Mouse (Mus musculus) R1 (cell line): Measurements from ENCODE around the gene Asb18.

Source experiments
- DNase-seq: peaks from one replicate; pipeline ENCODE4 v3.0.0-alpha.2; 2018; ENCODE audit warnings: low read depth, low spot score

Asb18 gene

GRCm38 (mm10) chr1:89933786-89934185 lies 80.7 kb downstream of the Asb18 start:
- DNase-seq, result peak; percentile 76

- no peak for DNase-seq
These were observed 81.4 kb downstream of the Asb18 start for GRCm38 (mm10) chr1:89933028-89933427.

- DNase-seq, result no peak
These were observed 81.8 kb downstream of the Asb18 start for GRCm38 (mm10) chr1:89932616-89933015.

- no peak for DNase-seq
These were observed 82.4 kb downstream of the Asb18 start for GRCm38 (mm10) chr1:89932021-89932423.

GRCm38 (mm10) chr1:89931120-89931519 lies 83.3 kb downstream of the Asb18 start, which contains the start of gene Gbx2:
TSS of gene Gbx2 (minus strand) at chr1:89931179.
- DNase-seq, result peak; percentile 97

GRCm38 (mm10) chr1:89930551-89930950 lies 83.9 kb downstream of the Asb18 start:
- DNase-seq, result no peak

- DNase-seq, result no peak
These were observed 84.6 kb downstream of the Asb18 start for GRCm38 (mm10) chr1:89929721-89930505.

- DNase-seq, result no peak
These were observed 85.3 kb downstream of the Asb18 start for GRCm38 (mm10) chr1:89929181-89929580.

- no peak for DNase-seq
These were observed 85.8 kb downstream of the Asb18 start for GRCm38 (mm10) chr1:89928676-89929075.

GRCm38 (mm10) chr1:89927061-89927661 lies 87.3 kb downstream of the Asb18 start:
- DNase-seq, result peak; percentile 82

GRCm38 (mm10) chr1:89926583-89927060 lies 87.8 kb downstream of the Asb18 start:
- no peak for DNase-seq

- DNase-seq, result no peak
These were observed 88.8 kb downstream of the Asb18 start for GRCm38 (mm10) chr1:89925501-89926190.

GRCm38 (mm10) chr1:89923642-89924020 lies 90.8 kb downstream of the Asb18 start:
- no peak for DNase-seq

GRCm38 (mm10) chr1:89922883-89923641 lies 91.4 kb downstream of the Asb18 start:
- DNase-seq, result peak; percentile 70

- DNase-seq, result no peak
These were observed 92.2 kb downstream of the Asb18 start for GRCm38 (mm10) chr1:89922282-89922681.

GRCm38 (mm10) chr1:89921806-89922205 lies 92.7 kb downstream of the Asb18 start:
- peak; percentile 70 for DNase-seq

GRCm38 (mm10) chr1:89919206-89919605 lies 95.3 kb downstream of the Asb18 start:
- DNase-seq, result no peak

GRCm38 (mm10) chr1:89918111-89918510 lies 96.4 kb downstream of the Asb18 start:
- peak; percentile 66 for DNase-seq

- DNase-seq, result no peak
These were observed 100.9 kb downstream of the Asb18 start for GRCm38 (mm10) chr1:89913611-89914010.

- DNase-seq, result no peak
These were observed 102.1 kb downstream of the Asb18 start for GRCm38 (mm10) chr1:89912392-89912791.

GRCm38 (mm10) chr1:89909796-89910195 lies 104.7 kb downstream of the Asb18 start:
- no peak for DNase-seq

- no peak for DNase-seq
These were observed 111.8 kb downstream of the Asb18 start for GRCm38 (mm10) chr1:89902641-89903040.
